Mouse (Mus musculus): ENCODE measurements around the gene Abcb6. TPM values are rescaled to one million over a fixed set of nuclear protein-coding genes. Genes with fewer than 3 reads are reported as not detected.

Gene Abcb6
- total RNA-seq (2021) = 10 to 100 TPM; 26.6 to 29.1 TPM
- polyA plus RNA-seq (2012; rRNA removed) = 25.2 and 30.3 TPM in 2 replicates
- long read RNA-seq, transcript Abcb6-201 (19 exons, 2,966 nt) = major isoform, 30 of 33 reads
- long read RNA-seq, partial matches to known transcripts = 2 of 33 reads
- long read RNA-seq, other reads (novel, unspliced or antisense) = 1 of 33 reads

- H3K27ac ChIP-seq = peak within 1 kb of the TSS; percentile 72
- under 1% methylated on average over 31 of the region's 31 CpGs for WGBS
- H3K9ac ChIP-seq (ENCODE audit: low read depth, low read length) = peak within 1 kb of the TSS; percentile 75
- H3K36me3 ChIP-seq (ENCODE audit: control insufficient read depth, insufficient read depth, low read length) = no peaks in the 10 kb centered on the region
- H3K27me3 ChIP-seq (ENCODE audit: control insufficient read depth, insufficient read depth, low read length) = no peaks in the 10 kb centered on the region
- TF ChIP-seq EP300 (IDR thresholded peaks at IDR 0.05; ENCODE audit: insufficient read depth, low read depth, low read length) (no peak), CTCF (IDR thresholded peaks at IDR 0.05) (no peak), POLR2A (IDR thresholded peaks at IDR 0.05; ENCODE audit: insufficient read depth, low read depth, low read length) (peak; percentile 57)
- intact Hi-C loops (cut with DNase I) = loop anchor here (1.0 to 5.0 kb wide), 2 partner anchors 11 to 72 kb away; no protein-coding TSS in a partner anchor
- DNase-seq = peak; percentile 87 to 90
- peak within 1 kb of the TSS; percentile 51 for H3K4me3 ChIP-seq
- no peaks in the 10 kb centered on the region; the same call in 1 of the 2 replicates for H3K4me1 ChIP-seq (ENCODE audit: control insufficient read depth, insufficient read depth, low read length)
- H3K79me2 ChIP-seq (replicated peaks; ENCODE audit: control insufficient read depth, insufficient read depth, low read length) = no peaks in the 10 kb centered on the region
Observed at GRCm38 (mm10) chr1:75180105-75180590, at the start of gene Abcb6. Gene Abcb6 (minus strand): TSS chr1:75180392.

- no peak overlapping the region for H3K4me3 ChIP-seq
- H3K4me1 ChIP-seq (ENCODE audit: control insufficient read depth, insufficient read depth, low read length) = no peaks in the 10 kb centered on the region
- TF ChIP-seq EP300 (IDR thresholded peaks at IDR 0.05; ENCODE audit: insufficient read depth, low read depth, low read length) (no peak), POLR2A (IDR thresholded peaks at IDR 0.05; ENCODE audit: insufficient read depth, low read depth, low read length) (no peak), CTCF (IDR thresholded peaks at IDR 0.05) (no peak)
- no peak overlapping the region for H3K27ac ChIP-seq
- no peak overlapping the region for H3K9ac ChIP-seq (ENCODE audit: low read depth, low read length)
- DNase-seq = no peak
- no peaks in the 10 kb centered on the region for H3K27me3 ChIP-seq (ENCODE audit: control insufficient read depth, insufficient read depth, low read length)
- 58% methylated on average over 4 of the region's 4 CpGs for WGBS
- no peaks in the 10 kb centered on the region for H3K79me2 ChIP-seq (replicated peaks; ENCODE audit: control insufficient read depth, insufficient read depth, low read length)
- intact Hi-C loops (cut with DNase I) = no loop called here
- H3K36me3 ChIP-seq (ENCODE audit: control insufficient read depth, insufficient read depth, low read length) = no peaks in the 10 kb centered on the region
Observed at GRCm38 (mm10) chr1:75229158-75229557, 49.0 kb upstream of the Abcb6 start.

GRCm38 (mm10) chr1:75227653-75228052 lies 47.5 kb upstream of the Abcb6 start:
- 85% methylated on average over 1 of the region's 1 CpGs for WGBS
- TF ChIP-seq CTCF (IDR thresholded peaks at IDR 0.05) (no peak), EP300 (IDR thresholded peaks at IDR 0.05; ENCODE audit: insufficient read depth, low read depth, low read length) (no peak), POLR2A (IDR thresholded peaks at IDR 0.05; ENCODE audit: insufficient read depth, low read depth, low read length) (no peak)
- no peaks in the 10 kb centered on the region for H3K4me1 ChIP-seq (ENCODE audit: control insufficient read depth, insufficient read depth, low read length)
- H3K9ac ChIP-seq (ENCODE audit: low read depth, low read length) = no peak overlapping the region
- H3K27me3 ChIP-seq (ENCODE audit: control insufficient read depth, insufficient read depth, low read length) = no peaks in the 10 kb centered on the region
- H3K27ac ChIP-seq = no peak overlapping the region
- DNase-seq = no peak
- intact Hi-C loops (cut with DNase I) = no loop called here
- no peaks in the 10 kb centered on the region for H3K36me3 ChIP-seq (ENCODE audit: control insufficient read depth, insufficient read depth, low read length)
- no peaks in the 10 kb centered on the region for H3K79me2 ChIP-seq (replicated peaks; ENCODE audit: control insufficient read depth, insufficient read depth, low read length)
- H3K4me3 ChIP-seq = no peak overlapping the region

- TF ChIP-seq EP300 (IDR thresholded peaks at IDR 0.05; ENCODE audit: insufficient read depth, low read depth, low read length) (no peak), CTCF (IDR thresholded peaks at IDR 0.05) (no peak), POLR2A (IDR thresholded peaks at IDR 0.05; ENCODE audit: insufficient read depth, low read depth, low read length) (no peak)
- Histone ChIP-seq H3K79me2 (replicated peaks; ENCODE audit: control insufficient read depth, insufficient read depth, low read length) (no peaks in the 10 kb centered on the region), H3K27ac (no peak overlapping the region), H3K36me3 (ENCODE audit: control insufficient read depth, insufficient read depth, low read length) (no peaks in the 10 kb centered on the region), H3K4me1 (ENCODE audit: control insufficient read depth, insufficient read depth, low read length) (no peaks in the 10 kb centered on the region), H3K4me3 (no peak overlapping the region), H3K27me3 (ENCODE audit: control insufficient read depth, insufficient read depth, low read length) (no peaks in the 10 kb centered on the region), H3K9ac (ENCODE audit: low read depth, low read length) (no peak overlapping the region)
- no peak for DNase-seq
- WGBS = 42% methylated on average over 2 of the region's 2 CpGs
- intact Hi-C loops (cut with DNase I) = no loop called here
Observed at GRCm38 (mm10) chr1:75226138-75226537, 45.9 kb upstream of the Abcb6 start.

- WGBS = 43% methylated on average over 3 of the region's 3 CpGs
Observed at GRCm38 (mm10) chr1:75225473-75225872, 45.3 kb upstream of the Abcb6 start.

GRCm38 (mm10) chr1:75223532-75223931 lies 43.3 kb upstream of the Abcb6 start:
- H3K27me3 ChIP-seq (ENCODE audit: control insufficient read depth, insufficient read depth, low read length) = no peaks in the 10 kb centered on the region
- peaks cover 2% of the 10 kb centered on the region for H3K4me1 ChIP-seq (ENCODE audit: control insufficient read depth, insufficient read depth, low read length)
- no peak overlapping the region for H3K4me3 ChIP-seq
- H3K9ac ChIP-seq (ENCODE audit: low read depth, low read length) = no peak overlapping the region
- intact Hi-C loops (cut with DNase I) = no loop called here
- no peak for TF ChIP-seq EP300 (IDR thresholded peaks at IDR 0.05; ENCODE audit: insufficient read depth, low read depth, low read length)
- no peak for TF ChIP-seq CTCF (IDR thresholded peaks at IDR 0.05)
- TF ChIP-seq POLR2A (IDR thresholded peaks at IDR 0.05; ENCODE audit: insufficient read depth, low read depth, low read length) = no peak
- H3K79me2 ChIP-seq (replicated peaks; ENCODE audit: control insufficient read depth, insufficient read depth, low read length) = no peaks in the 10 kb centered on the region
- no peaks in the 10 kb centered on the region for H3K36me3 ChIP-seq (ENCODE audit: control insufficient read depth, insufficient read depth, low read length)
- no peak overlapping the region for H3K27ac ChIP-seq
- WGBS = 54% methylated on average over 6 of the region's 6 CpGs
- no peak for DNase-seq

More at GRCm38 (mm10) chr1:75225473-75225872, 45.3 kb upstream of the Abcb6 start:
- Histone ChIP-seq H3K36me3 (ENCODE audit: control insufficient read depth, insufficient read depth, low read length) (no peaks in the 10 kb centered on the region), H3K9ac (ENCODE audit: low read depth, low read length) (no peak overlapping the region), H3K27ac (no peak overlapping the region), H3K4me3 (no peak overlapping the region), H3K27me3 (ENCODE audit: control insufficient read depth, insufficient read depth, low read length) (no peaks in the 10 kb centered on the region), H3K79me2 (replicated peaks; ENCODE audit: control insufficient read depth, insufficient read depth, low read length) (no peaks in the 10 kb centered on the region), H3K4me1 (ENCODE audit: control insufficient read depth, insufficient read depth, low read length) (no peaks in the 10 kb centered on the region)
- no peak for DNase-seq
- TF ChIP-seq CTCF (IDR thresholded peaks at IDR 0.05) = no peak
- intact Hi-C loops (cut with DNase I) = no loop called here
